Mouse (Mus musculus) erythroblast, embryonic 14.5 days (primary cell): Measurements from ENCODE around the gene Plgrkt.
A peak's percentile ranks its signal among the peaks of the same experiment; 100 is the strongest.

Source experiments
- GATA1 ChIP-seq: IDR thresholded peaks from 2 replicates; pipeline ENCODE4 v1.6.1; 2012; ENCODE audit warnings: low read length, inconsistent platforms, mixed read lengths
- TAL1 ChIP-seq: IDR thresholded peaks from 3 replicates; pipeline ENCODE4 v1.6.1; 2012; ENCODE audit warnings: low read length, inconsistent platforms, mixed read lengths

- peak; percentile 63 for TF ChIP-seq GATA1
- TF ChIP-seq TAL1: no peak
These were observed at the start of gene Plgrkt, which contains the start of gene Cd274 for GRCm38 (mm10) chr19:29366969-29367622.
